ENCODE assay signal across 8 mouse cellular contexts in the genomic region with DNA sequence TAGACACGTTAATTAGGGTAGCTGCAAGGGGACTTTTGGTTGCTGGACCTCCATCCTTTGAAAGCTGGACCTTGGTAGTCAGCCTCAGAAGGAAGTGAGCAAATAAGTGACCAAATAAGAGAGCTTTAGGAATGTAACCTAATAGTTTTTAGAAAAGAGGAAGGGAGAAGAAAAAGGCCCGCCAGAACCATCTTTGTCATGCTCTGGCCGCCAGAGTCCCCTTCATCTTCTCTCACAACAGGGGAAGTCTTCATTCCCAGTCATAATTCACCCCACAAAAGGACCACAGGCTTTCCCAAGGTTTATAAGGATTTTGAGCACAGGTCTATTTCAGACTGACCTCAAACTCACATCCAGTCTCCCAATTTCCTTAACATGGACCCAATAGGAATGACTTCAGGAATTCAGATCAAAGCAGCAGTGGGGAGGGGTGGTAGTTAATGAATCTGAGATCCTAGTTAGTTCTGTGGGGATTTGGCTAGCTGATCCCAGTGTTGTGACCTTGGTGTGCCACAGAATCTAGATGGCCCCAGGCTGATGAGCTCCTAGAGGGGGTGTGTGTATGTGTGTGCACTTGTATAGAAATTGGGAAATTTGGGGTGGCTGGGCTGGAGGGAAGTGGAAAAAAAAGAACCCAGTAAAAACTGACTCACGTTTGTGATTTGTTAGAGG. TPM values are rescaled to one million over a fixed set of nuclear protein-coding genes. Genes with fewer than 3 reads are reported as not detected.
A peak's percentile ranks its signal among the peaks of the same experiment; 100 is the strongest.
DNase-seq lines count a peak whose midpoint lies in the region; ATAC-seq and TF ChIP-seq lines count a peak whose summit lies in the region.
"Had no signal": no experiment of that assay in that cellular context is flagged by ENCODE, and none has a peak within 500 bp of the region (broad histone marks: within the 10 kb centered on the region; RNA-seq: fewer than 3 reads in every experiment).

No protein-coding gene starts in this region.

- H3K4me3 ChIP-seq in liver, embryonic 11.5 days (ENCODE audit: low read depth, low read length): no peak overlapping the region
- H3K4me3 ChIP-seq in MEL (ENCODE audit: control insufficient read depth in 1 of 2, insufficient read depth in 1 of 2, low read depth in 2 of 2, low read length in 2 of 2): no peak overlapping the region
- no peak overlapping the region for H3K4me3 ChIP-seq in liver, embryonic 12.5 days
- H3K4me3 ChIP-seq: hindbrain, embryonic 15.5 days had no signal

- DNase-seq in liver, embryonic 11.5 days (ENCODE audit: low spot score): no peak
- DNase-seq in liver: no peak
- DNase-seq in MEL (ENCODE audit: low read depth, low spot score): peak; percentile 56
- no peak for DNase-seq in ovary, postnatal 36 days (ENCODE audit: low spot score)
- DNase-seq in gastrocnemius, postnatal 14 days: no peak

- intact Hi-C loops in gastrocnemius, postnatal 14 days (cut with DNase I; ENCODE audit: low total_unique reads): no loop called here

- 46% methylated on average over 4 of the region's 4 CpGs for WGBS in liver, embryonic 11.5 days
- 54% methylated on average over 4 of the region's 4 CpGs for WGBS in liver, embryonic 12.5 days (ENCODE audit: insufficient replicate concordance)

- TF ChIP-seq CTCF in MEL (IDR thresholded peaks at IDR 0.05 in 2 of 3, conservative IDR thresholded peaks at IDR 0.05 in 1 of 3; ENCODE audit: control insufficient read depth in 1 of 3, insufficient read depth in 1 of 3, low read depth in 2 of 3, low read length in 3 of 3, poor library complexity in 1 of 3, severe bottlenecking in 1 of 3): no peak

- peaks cover 35% of the 10 kb centered on the region for H3K79me2 ChIP-seq in MEL (ENCODE audit: control insufficient read depth, insufficient read depth, low read length, poor library complexity)

- H3K9me3 ChIP-seq in liver, embryonic 11.5 days (ENCODE audit: control insufficient read depth, low read length): no peaks in the 10 kb centered on the region
- H3K9me3 ChIP-seq in MEL (replicated peaks; ENCODE audit: insufficient read depth, low read length): no peaks in the 10 kb centered on the region
- no peaks in the 10 kb centered on the region for H3K9me3 ChIP-seq in liver, embryonic 12.5 days (replicated peaks)
- H3K9me3 ChIP-seq: hindbrain, embryonic 15.5 days had no signal

- no peak for ATAC-seq in liver, embryonic 11.5 days (replicated peaks; ENCODE audit: low FRiP score)
- ATAC-seq in granulocyte monocyte progenitor cell, adult 5-6 weeks (replicated peaks; ENCODE audit: poor library complexity, severe bottlenecking): peak; percentile 31
- no peak for ATAC-seq in liver, embryonic 12.5 days

- TF ChIP-seq POLR2A in MEL (IDR thresholded peaks at IDR 0.05; ENCODE audit: control insufficient read depth in 1 of 2, insufficient read depth in 1 of 2, low read depth in 1 of 2, low read length in 2 of 2, poor library complexity in 1 of 2): no peak

- no peaks in the 10 kb centered on the region for H3K27me3 ChIP-seq in liver, embryonic 11.5 days (replicated peaks; ENCODE audit: control insufficient read depth, insufficient read depth, low read length)
- no peaks in the 10 kb centered on the region for H3K27me3 ChIP-seq in MEL (ENCODE audit: control insufficient read depth in 1 of 2, insufficient read depth in 2 of 2, low read length in 2 of 2)
- no peaks in the 10 kb centered on the region for H3K27me3 ChIP-seq in liver, embryonic 12.5 days (replicated peaks)
- H3K27me3 ChIP-seq: hindbrain, embryonic 15.5 days had no signal

- H3K4me1 ChIP-seq in liver, embryonic 11.5 days (replicated peaks; ENCODE audit: control insufficient read depth, insufficient read depth, low read length): peaks cover 17% of the 10 kb centered on the region
- peaks cover 15 to 22% of the 10 kb centered on the region in 2 experiments for H3K4me1 ChIP-seq in MEL (ENCODE audit: control insufficient read depth in 1 of 2, insufficient read depth in 2 of 2, low read length in 2 of 2)
- H3K4me1 ChIP-seq in liver, embryonic 12.5 days: peaks cover 63% of the 10 kb centered on the region

- H3K27ac ChIP-seq in liver, embryonic 11.5 days (ENCODE audit: low read depth, low read length): peak overlapping the region; percentile 28; the same call in 1 of the 2 replicates
- H3K27ac ChIP-seq in MEL (ENCODE audit: control insufficient read depth, low read depth, low read length): peak overlapping the region; percentile 88
- peak overlapping the region; percentile 84 for H3K27ac ChIP-seq in liver, embryonic 12.5 days
- H3K27ac ChIP-seq: hindbrain, embryonic 15.5 days had no signal

- peak overlapping the region; percentile 14; the same call in 1 of the 2 replicates for H3K9ac ChIP-seq in liver, embryonic 11.5 days (ENCODE audit: low read depth, low read length)
- H3K9ac ChIP-seq in MEL (ENCODE audit: control insufficient read depth, low read depth, low read length, poor library complexity, severe bottlenecking): no peak overlapping the region
- no peak overlapping the region for H3K9ac ChIP-seq in liver, embryonic 12.5 days
- H3K9ac ChIP-seq: hindbrain, embryonic 15.5 days had no signal

- H3K36me3 ChIP-seq in liver, embryonic 11.5 days (ENCODE audit: control insufficient read depth, insufficient read depth, low read length): peaks cover 53% of the 10 kb centered on the region
- peaks cover 21 to 48% of the 10 kb centered on the region in 2 experiments for H3K36me3 ChIP-seq in MEL (ENCODE audit: control insufficient read depth in 1 of 2, insufficient read depth in 2 of 2, low read length in 2 of 2)
- peaks cover 75% of the 10 kb centered on the region for H3K36me3 ChIP-seq in liver, embryonic 12.5 days

- no peak for TF ChIP-seq EP300 in MEL (IDR thresholded peaks at IDR 0.05; ENCODE audit: low read depth in 1 of 2, low read length in 2 of 2)

- H3K4me2 ChIP-seq in liver, embryonic 11.5 days: no peak overlapping the region
- no peak overlapping the region for H3K4me2 ChIP-seq in liver, embryonic 12.5 days
- H3K4me2 ChIP-seq: hindbrain, embryonic 15.5 days had no signal

- no peak for TF ChIP-seq RAD21 in MEL (IDR thresholded peaks at IDR 0.05; ENCODE audit: low read depth, low read length)

TF ChIP-seq in MEL, 35 proteins besides CTCF, POLR2A, EP300 and RAD21:
- 0 out of 2 replicates have a peak, but pooled peaks have one; percentile 17 for TF ChIP-seq HCFC1 (IDR thresholded peaks at IDR 0.05; ENCODE audit: low read depth, low read length)
- 0 out of 2 replicates have a peak, but pooled peaks have one; percentile 49 for TF ChIP-seq ZMIZ1 (IDR thresholded peaks at IDR 0.05; ENCODE audit: low read depth, low read length)
- TF ChIP-seq ZC3H11A (IDR thresholded peaks at IDR 0.05; ENCODE audit: low read depth, low read length): no peak
- TF ChIP-seq MYC (IDR thresholded peaks at IDR 0.05; ENCODE audit: low read depth, low read length): no peak
- no peak for TF ChIP-seq E2F4 (IDR thresholded peaks at IDR 0.05; ENCODE audit: borderline replicate concordance, low read depth, low read length)
- TF ChIP-seq MXI1 (IDR thresholded peaks at IDR 0.05; ENCODE audit: low read depth, low read length): no peak
- 0 out of 2 replicates have a peak, but pooled peaks have one; percentile 21 for TF ChIP-seq RCOR1 (IDR thresholded peaks at IDR 0.05; ENCODE audit: low read depth, low read length)
- no peak for TF ChIP-seq CHD2 (IDR thresholded peaks at IDR 0.05; ENCODE audit: low read length)
- TF ChIP-seq ETS1 (IDR thresholded peaks at IDR 0.05; ENCODE audit: low read depth, low read length): 0 out of 2 replicates have a peak, but pooled peaks have one; percentile 27

RNA-seq across cellular contexts. Expression of a gene that starts 1.7 kb away (rescaled TPM):
- 865 and 937 TPM in 2 replicates for polyA plus RNA-seq in liver, embryonic 11.5 days (2014; fragmentation: Nextera tagmentation; extraction: Ambion mirVana)
- 2,275 and 2,420 TPM in 2 replicates for total RNA-seq in MEL (2012; rRNA removed)
- 100 to 1,000 TPM in 1 of 2 experiments, not detected in 1; 589 TPM for polyA plus RNA-seq in MEL (2012; ENCODE audit: insufficient read depth in 1 of 2, insufficient read length in 2 of 2, low read depth in 1 of 2, low replicate concordance in 2 of 2, missing spikeins in 1 of 2)
- 3,328 and 3,545 TPM in 2 replicates for total RNA-seq in granulocyte monocyte progenitor cell, adult 5-6 weeks (2014; fragmentation: Nextera tagmentation)
- total RNA-seq in granulocyte monocyte progenitor cell, adult 5-6 weeks (2017): 1,146 and 1,501 TPM in 2 replicates
- 565 and 598 TPM in 2 replicates for polyA plus RNA-seq in liver, embryonic 12.5 days (2016; fragmentation: Nextera tagmentation; extraction: Ambion mirVana)
- 100 to 1,000 TPM; 566 to 601 TPM for total RNA-seq in gastrocnemius, postnatal 14 days (2021)

RNA-seq across cellular contexts. Expression of a gene that starts 11.8 kb away (rescaled TPM):
- polyA plus RNA-seq in liver, embryonic 11.5 days (2014; fragmentation: Nextera tagmentation; extraction: Ambion mirVana): 279 and 288 TPM in 2 replicates
- total RNA-seq in MEL (2012; rRNA removed): 199 and 201 TPM in 2 replicates
- 100 to 1,000 TPM in 1 of 2 experiments, 10 to 100 TPM in 1; 89.7 to 188 TPM for polyA plus RNA-seq in MEL (2012; ENCODE audit: insufficient read depth in 1 of 2, insufficient read length in 2 of 2, low read depth in 1 of 2, low replicate concordance in 2 of 2, missing spikeins in 1 of 2)
- 105 and 124 TPM in 2 replicates for total RNA-seq in granulocyte monocyte progenitor cell, adult 5-6 weeks (2014; fragmentation: Nextera tagmentation)
- 185 and 248 TPM in 2 replicates for total RNA-seq in granulocyte monocyte progenitor cell, adult 5-6 weeks (2017)
- 254 and 292 TPM in 2 replicates for polyA plus RNA-seq in liver, embryonic 12.5 days (2016; fragmentation: Nextera tagmentation; extraction: Ambion mirVana)
- total RNA-seq in gastrocnemius, postnatal 14 days (2021): 10 to 100 TPM; 18.1 to 19.1 TPM

Comparison
In these comparisons a context has a peak if more than half of its experiments do, and no peak if none do; other contexts are left out.
1. H3K27ac ChIP-seq: peak in every context shown above with its lines; median percentile 88 in MEL; 84 in liver, embryonic 12.5 days; 28 in liver, embryonic 11.5 days.